Mouse (Mus musculus) testis, adult 2 months (tissue): ENCODE data around the gene Pkp4.

ENCODE experiments used
- CTCF ChIP-seq: fragments of 200-500 bp; IDR thresholded peaks from 2 replicates; pipeline ENCODE4 v1.5.1; 2012; ENCODE audit warnings: low read depth, mild to moderate bottlenecking, inconsistent platforms, low read length, moderate library complexity; ENCODE audit not compliant: control insufficient read depth, insufficient read depth, insufficient replicate concordance
- POLR2A ChIP-seq: fragments of 200-500 bp; IDR thresholded peaks from 2 replicates; pipeline ENCODE4 v1.6.1; 2012; ENCODE audit warnings: low read depth, mild to moderate bottlenecking, inconsistent platforms, low read length, moderate library complexity; ENCODE audit not compliant: control insufficient read depth

- TF ChIP-seq CTCF (no peak), POLR2A (no peak)
Measured at GRCm38 (mm10) chr2:59234537-59234936, 73.9 kb downstream of the Pkp4 start.
